Mouse (Mus musculus): ENCODE results near the gene Bsn. TPM values are rescaled to one million over a fixed set of nuclear protein-coding genes. Genes with fewer than 3 reads are reported as not detected.
A peak's percentile ranks its signal among the peaks of the same experiment; 100 is the strongest.

The Bsn gene
- polyA plus RNA-seq, 1 experiment from 2014 or later: 1.3 TPM

DNA sequence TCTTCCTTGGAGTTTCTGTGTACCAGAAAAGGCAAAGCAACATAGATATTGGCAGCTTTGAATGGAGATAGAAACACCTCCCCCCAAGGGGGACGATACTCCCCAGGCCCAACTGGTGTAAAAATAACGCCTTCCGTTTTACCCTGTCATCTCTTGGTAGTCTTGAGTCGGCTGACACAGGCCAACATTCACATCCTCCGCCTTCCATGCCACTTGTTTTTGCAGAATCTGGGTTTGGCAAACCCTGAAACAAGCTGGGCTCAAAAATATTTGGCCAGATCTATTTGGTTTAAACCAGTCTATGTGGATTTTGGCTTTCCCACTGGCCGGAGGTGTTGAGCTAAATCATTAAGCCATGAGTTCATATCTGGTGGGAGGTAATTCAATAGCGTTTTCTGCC lies 1.2 kb downstream of the Bsn start:
- Histone ChIP-seq H3K27me3 (ENCODE audit: insufficient read depth, poor library complexity, severe bottlenecking) (peaks cover 57% of the 10 kb centered on the region), H3K36me3 (no peaks in the 10 kb centered on the region), H3K4me3 (no peak overlapping the region), H3K4me1 (peaks cover 13% of the 10 kb centered on the region), H3K27ac (no peak overlapping the region), H3K9me3 (no peaks in the 10 kb centered on the region)
- WGBS: 80% methylated on average over 7 of the region's 7 CpGs
- no peak for DNase-seq (ENCODE audit: low spot score)

DNA sequence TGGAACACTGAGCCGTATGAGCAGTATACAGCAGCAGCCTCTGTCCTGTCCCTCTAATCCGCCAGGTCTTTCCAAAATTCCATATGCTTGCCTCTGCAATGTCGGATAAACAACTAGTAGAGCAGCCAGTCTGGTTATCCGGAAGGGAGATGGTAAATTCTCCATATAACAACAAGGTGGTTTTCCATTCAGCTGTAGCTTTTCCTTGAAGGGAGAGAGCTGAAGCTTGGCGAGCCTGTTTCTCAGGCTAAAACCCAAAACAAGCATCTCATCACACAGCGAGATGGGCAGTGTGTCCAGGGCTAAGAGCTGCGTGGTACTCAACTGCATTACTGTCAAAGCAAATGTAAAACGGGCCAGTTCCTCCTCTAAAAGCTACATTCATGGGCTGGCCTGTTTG lies 1.7 kb downstream of the Bsn start:
- no peak for DNase-seq (ENCODE audit: low spot score)
- Histone ChIP-seq H3K27ac (no peak overlapping the region), H3K4me1 (peaks cover 18% of the 10 kb centered on the region), H3K36me3 (no peaks in the 10 kb centered on the region), H3K9me3 (no peaks in the 10 kb centered on the region), H3K27me3 (ENCODE audit: insufficient read depth, poor library complexity, severe bottlenecking) (peaks cover 57% of the 10 kb centered on the region), H3K4me3 (no peak overlapping the region)
- whole genome bisulfite sequencing: 76% methylated on average over 8 of the region's 8 CpGs

DNA sequence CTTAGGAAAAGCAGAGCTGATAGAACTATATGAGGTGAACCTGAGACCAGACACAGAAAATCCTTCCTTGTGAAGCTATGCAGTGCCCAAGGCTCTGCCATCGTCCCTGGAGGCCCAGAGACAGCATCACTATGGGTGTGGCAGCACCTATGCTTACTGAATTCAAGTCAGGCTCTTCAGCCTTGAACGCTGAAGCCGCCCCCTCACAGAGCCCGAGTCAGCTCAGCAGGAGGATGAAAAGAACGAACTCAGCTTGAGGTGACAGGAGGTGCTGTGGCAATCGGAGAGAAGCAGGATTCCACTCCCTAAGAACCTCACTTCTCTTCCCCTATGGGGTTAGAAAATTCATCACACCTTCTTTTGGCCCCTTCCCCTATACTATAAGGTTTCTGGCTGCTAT lies 2.6 kb downstream of the Bsn start:
- Histone ChIP-seq H3K9me3 (no peaks in the 10 kb centered on the region), H3K27me3 (ENCODE audit: insufficient read depth, poor library complexity, severe bottlenecking) (peaks cover 57% of the 10 kb centered on the region), H3K4me3 (no peak overlapping the region), H3K4me1 (peaks cover 22% of the 10 kb centered on the region), H3K36me3 (no peaks in the 10 kb centered on the region), H3K27ac (no peak overlapping the region)
- DNase-seq (ENCODE audit: low spot score): no peak
- 23% methylated on average over 6 of the region's 6 CpGs for WGBS

DNA sequence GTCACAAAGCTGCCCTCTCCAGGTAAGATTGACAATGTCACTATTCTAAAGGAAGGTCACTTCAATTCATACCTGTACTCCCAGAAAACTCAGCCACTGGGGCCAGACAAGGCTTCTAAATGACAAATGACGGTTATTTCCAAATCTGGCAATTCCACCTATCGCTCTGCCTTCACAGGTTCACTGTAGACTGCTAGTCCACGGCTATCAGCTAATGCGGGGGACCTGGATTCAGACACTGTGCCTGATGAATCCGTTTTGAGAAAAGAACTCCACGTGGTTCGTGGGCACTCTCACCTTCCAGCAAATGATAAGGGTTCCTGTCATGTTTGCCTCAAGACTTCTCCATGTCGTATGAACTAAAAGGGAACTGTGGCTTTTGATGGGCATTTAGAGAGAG lies 4.4 kb downstream of the Bsn start:
- Histone ChIP-seq H3K4me3 (no peak overlapping the region), H3K4me1 (peaks cover 22% of the 10 kb centered on the region), H3K27me3 (ENCODE audit: insufficient read depth, poor library complexity, severe bottlenecking) (peaks cover 49% of the 10 kb centered on the region), H3K36me3 (no peaks in the 10 kb centered on the region), H3K27ac (no peak overlapping the region), H3K9me3 (no peaks in the 10 kb centered on the region)
- DNase-seq (ENCODE audit: low spot score): no peak
- 73% methylated on average over 8 of the region's 8 CpGs for WGBS

DNA sequence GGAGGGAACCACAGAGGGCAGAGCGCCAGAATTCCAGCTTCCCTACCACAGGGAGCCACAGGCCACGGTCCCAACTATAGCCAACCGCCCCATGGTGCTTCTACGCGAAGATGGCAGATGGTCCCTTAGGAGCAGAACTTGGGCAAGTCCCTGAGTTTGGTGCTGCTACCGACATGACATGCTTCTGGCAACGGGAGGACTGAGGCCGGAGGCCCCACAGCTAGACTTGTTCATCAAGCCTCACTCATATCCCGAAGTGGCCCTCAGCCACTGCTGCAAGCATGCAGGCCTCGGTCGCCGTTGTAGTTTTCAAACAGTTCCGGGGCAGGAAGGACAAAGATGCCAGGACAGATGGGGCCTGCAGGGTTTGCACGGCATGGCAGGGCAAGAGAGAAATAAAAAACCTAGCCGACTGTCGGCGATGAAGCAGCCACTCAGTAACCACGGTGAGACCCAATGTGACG lies 6.6 kb downstream of the Bsn start:
- H3K4me3 ChIP-seq: no peak overlapping the region
- 84% methylated on average over 19 of the region's 19 CpGs for WGBS
- DNase-seq (ENCODE audit: low spot score): no peak
- H3K9me3 ChIP-seq: no peaks in the 10 kb centered on the region
- no peaks in the 10 kb centered on the region for H3K36me3 ChIP-seq
- peaks cover 28% of the 10 kb centered on the region for H3K27me3 ChIP-seq (ENCODE audit: insufficient read depth, poor library complexity, severe bottlenecking)
- H3K4me1 ChIP-seq: peaks cover 11% of the 10 kb centered on the region
- H3K27ac ChIP-seq: peak overlapping the region; percentile 67; the same call in 1 of the 2 replicates

DNA sequence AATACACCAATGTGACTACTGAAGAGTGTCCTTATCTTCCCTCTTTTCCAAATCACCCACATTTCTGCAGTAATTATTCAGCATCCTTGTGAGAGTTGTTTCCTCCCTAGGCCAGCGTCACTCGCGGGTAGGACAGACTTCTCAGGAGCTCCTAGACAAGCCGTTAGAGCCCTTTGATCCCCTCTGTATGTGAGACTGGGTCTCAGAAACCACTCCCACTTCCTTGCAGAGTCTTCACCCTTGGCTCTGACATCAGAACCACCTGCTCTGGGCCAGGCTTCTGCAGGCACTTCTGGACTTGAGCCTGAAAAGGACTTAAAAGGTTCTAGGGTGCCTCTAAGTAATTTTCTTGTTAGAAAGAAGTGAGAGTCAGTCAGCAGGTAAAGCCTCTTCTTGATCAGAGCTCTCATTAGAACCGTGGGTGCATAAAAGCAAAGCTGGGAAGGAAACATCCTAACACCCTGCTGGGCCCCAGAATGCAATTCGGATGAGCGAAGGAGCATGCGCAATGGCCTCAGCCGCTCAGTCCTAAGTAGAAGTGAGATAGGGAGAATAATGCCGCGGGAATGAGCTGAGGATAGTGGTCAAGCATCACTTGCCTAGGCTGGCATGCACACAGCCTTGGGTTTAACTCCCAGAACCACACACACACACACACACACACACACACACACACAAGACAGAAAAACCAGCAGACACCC lies 7.2 kb downstream of the Bsn start:
- WGBS: 62% methylated on average over 11 of the region's 11 CpGs
- DNase-seq (ENCODE audit: low spot score): no peak

DNA sequence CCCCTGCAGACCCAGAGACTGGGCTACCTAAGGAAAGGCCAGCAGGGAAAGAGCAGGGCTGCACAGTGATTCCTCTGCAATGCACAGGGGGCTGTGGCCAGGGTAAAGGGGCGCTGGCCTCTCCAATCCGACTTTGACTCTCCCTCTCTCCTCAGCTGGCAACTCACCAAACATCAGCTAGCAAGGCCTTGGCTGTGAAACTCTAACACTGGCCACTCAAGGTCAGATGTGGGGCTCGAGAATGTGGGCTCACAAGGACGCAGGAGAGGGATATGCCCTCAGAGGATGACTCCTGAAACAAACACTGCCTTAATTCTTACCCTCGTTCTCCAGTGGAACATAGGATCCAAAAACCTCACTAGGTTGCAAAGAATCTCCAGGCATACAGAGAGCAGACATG lies 11.8 kb downstream of the Bsn start:
- peaks cover 3% of the 10 kb centered on the region for H3K4me1 ChIP-seq
- 66% methylated on average over 5 of the region's 5 CpGs for WGBS
- no peak overlapping the region for H3K4me3 ChIP-seq
- no peaks in the 10 kb centered on the region; the same call in 1 of the 2 replicates for H3K27me3 ChIP-seq (ENCODE audit: insufficient read depth, poor library complexity, severe bottlenecking)
- no peak for DNase-seq (ENCODE audit: low spot score)
- H3K9me3 ChIP-seq: no peaks in the 10 kb centered on the region
- H3K36me3 ChIP-seq: no peaks in the 10 kb centered on the region
- H3K27ac ChIP-seq: no peak overlapping the region

More for the DNA sequence above, 7.2 kb downstream of the Bsn start:
- H3K9me3 ChIP-seq: no peaks in the 10 kb centered on the region
- no peaks in the 10 kb centered on the region for H3K36me3 ChIP-seq
- H3K4me1 ChIP-seq: peaks cover 11% of the 10 kb centered on the region
- no peak overlapping the region for H3K4me3 ChIP-seq
- peaks cover 22% of the 10 kb centered on the region for H3K27me3 ChIP-seq (ENCODE audit: insufficient read depth, poor library complexity, severe bottlenecking)
- no peak overlapping the region for H3K27ac ChIP-seq

DNA sequence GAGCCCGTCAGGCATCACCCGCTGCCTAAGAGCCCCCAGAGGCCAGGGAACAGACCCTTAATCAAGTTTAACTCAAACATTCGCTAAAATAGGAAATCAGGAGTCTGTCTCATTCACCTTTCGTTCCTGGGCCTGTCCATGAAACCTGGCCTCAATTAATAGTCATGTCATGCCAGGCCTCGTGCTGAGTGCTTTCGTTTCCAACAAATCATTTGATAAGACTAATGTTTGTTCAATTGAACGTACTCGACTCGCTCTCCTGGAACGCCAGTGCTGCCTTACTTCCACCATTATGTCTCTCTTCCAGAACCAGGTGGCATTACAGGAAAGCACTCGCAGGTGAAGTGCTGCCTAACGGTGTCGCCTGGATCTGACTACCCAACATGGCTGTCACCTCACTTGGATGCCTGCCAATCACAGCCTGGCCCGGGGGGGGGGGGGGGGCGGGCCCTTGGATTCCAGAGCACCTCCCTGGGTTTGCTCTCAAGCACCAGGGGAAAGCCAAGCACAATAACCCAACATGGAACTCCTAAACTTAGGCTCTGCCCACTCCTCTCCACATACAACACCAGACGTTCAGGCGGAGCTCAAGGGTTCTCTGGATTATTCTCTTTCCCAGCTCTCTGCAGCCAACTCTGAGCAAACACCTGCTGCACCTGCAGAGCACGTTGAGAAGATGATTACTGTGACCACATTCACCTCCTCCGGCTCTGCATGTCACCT lies 14.9 kb downstream of the Bsn start:
- WGBS: 76% methylated on average over 19 of the region's 19 CpGs
- DNase-seq (ENCODE audit: low spot score): no peak
- Histone ChIP-seq H3K9me3 (no peaks in the 10 kb centered on the region), H3K27ac (no peak overlapping the region), H3K36me3 (no peaks in the 10 kb centered on the region), H3K4me3 (no peak overlapping the region), H3K27me3 (ENCODE audit: insufficient read depth, poor library complexity, severe bottlenecking) (no peaks in the 10 kb centered on the region; the same call in 1 of the 2 replicates), H3K4me1 (no peaks in the 10 kb centered on the region)

DNA sequence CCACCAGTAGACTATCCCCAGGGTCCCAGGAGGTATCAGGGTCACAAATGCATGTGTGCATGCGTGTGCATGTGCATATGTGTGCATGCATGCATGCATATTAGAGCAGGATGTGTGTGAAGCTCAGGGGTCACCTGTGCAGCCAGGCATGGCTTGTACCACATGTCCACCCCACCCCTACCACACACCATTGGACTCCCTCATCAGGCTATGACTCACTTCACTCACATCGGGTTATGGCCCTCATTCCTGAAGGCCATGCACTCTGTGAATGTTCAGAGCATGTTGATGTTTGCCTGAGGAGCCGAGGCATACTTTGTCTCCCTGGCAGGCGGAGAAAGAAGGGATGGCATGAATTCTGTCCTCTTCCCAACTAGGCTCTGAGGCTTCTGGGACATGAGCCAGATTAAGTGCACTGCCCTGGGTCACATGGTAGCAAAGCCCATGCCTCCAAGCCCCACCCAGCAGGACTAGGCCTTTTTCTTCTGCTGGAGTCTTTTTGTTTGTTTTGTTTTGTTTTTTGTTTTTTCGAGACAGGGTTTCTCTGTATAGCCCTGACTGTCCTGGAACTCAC lies 17.3 kb downstream of the Bsn start:
- Histone ChIP-seq H3K4me3 (no peak overlapping the region), H3K9me3 (no peaks in the 10 kb centered on the region), H3K36me3 (no peaks in the 10 kb centered on the region), H3K4me1 (no peaks in the 10 kb centered on the region), H3K27ac (no peak overlapping the region), H3K27me3 (ENCODE audit: insufficient read depth, poor library complexity, severe bottlenecking) (no peaks in the 10 kb centered on the region; the same call in 1 of the 2 replicates)
- WGBS: 86% methylated on average over 5 of the region's 5 CpGs
- no peak for DNase-seq (ENCODE audit: low spot score)

DNA sequence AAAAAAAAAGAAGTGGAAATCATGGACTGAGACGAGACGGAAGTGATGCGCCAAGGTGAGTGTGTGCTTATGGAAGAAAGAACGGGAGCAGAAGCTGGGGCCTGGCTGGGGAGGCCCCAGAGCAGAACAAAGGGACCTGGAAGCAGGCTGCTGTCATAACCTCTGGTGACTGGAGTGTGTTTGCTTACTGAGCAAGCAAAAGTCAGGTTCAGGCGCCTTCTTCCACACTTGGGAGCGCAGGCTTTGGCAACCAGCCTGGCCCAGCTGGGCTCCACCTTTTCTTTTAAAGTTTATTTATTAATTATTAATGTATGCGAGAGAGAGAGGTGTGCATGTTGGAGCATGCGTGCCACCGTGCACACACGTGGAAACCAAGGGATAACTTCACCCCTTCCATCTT lies 20.4 kb downstream of the Bsn start:
- no peaks in the 10 kb centered on the region for H3K4me1 ChIP-seq
- no peak overlapping the region for H3K4me3 ChIP-seq
- no peak for DNase-seq (ENCODE audit: low spot score)
- no peaks in the 10 kb centered on the region; the same call in 1 of the 2 replicates for H3K27me3 ChIP-seq (ENCODE audit: insufficient read depth, poor library complexity, severe bottlenecking)
- H3K27ac ChIP-seq: no peak overlapping the region
- 82% methylated on average over 10 of the region's 10 CpGs for WGBS
- no peaks in the 10 kb centered on the region for H3K36me3 ChIP-seq
- no peaks in the 10 kb centered on the region for H3K9me3 ChIP-seq

DNA sequence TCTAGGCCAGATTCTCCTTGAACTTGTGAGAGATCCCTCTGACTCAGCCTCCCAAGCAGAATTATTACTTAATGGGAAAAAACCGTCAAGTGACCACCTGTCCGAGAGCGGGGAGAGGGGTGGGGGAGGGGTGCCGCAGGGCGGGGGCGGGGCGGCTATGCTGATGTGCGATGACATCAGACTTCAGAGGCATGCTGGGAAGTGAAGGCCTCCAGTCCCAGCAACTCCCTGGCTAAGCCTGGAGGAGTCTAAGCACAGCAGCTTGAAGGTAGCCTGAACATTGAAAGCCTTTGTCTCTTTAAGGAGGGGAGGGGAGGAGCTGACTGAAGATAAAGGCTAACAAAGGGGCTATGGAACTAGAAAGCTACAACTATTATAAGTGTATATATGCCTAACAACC lies 25.0 kb downstream of the Bsn start:
- WGBS: 33% methylated on average over 8 of the region's 8 CpGs
- no peak for DNase-seq (ENCODE audit: low spot score)
- H3K4me1 ChIP-seq: no peaks in the 10 kb centered on the region
- H3K27me3 ChIP-seq (ENCODE audit: insufficient read depth, poor library complexity, severe bottlenecking): 0 out of 2 replicates have a peak, but pooled peaks cover 1% of the 10 kb centered on the region
- H3K9me3 ChIP-seq: no peaks in the 10 kb centered on the region
- no peak overlapping the region for H3K27ac ChIP-seq
- H3K4me3 ChIP-seq: no peak overlapping the region
- H3K36me3 ChIP-seq: no peaks in the 10 kb centered on the region

DNA sequence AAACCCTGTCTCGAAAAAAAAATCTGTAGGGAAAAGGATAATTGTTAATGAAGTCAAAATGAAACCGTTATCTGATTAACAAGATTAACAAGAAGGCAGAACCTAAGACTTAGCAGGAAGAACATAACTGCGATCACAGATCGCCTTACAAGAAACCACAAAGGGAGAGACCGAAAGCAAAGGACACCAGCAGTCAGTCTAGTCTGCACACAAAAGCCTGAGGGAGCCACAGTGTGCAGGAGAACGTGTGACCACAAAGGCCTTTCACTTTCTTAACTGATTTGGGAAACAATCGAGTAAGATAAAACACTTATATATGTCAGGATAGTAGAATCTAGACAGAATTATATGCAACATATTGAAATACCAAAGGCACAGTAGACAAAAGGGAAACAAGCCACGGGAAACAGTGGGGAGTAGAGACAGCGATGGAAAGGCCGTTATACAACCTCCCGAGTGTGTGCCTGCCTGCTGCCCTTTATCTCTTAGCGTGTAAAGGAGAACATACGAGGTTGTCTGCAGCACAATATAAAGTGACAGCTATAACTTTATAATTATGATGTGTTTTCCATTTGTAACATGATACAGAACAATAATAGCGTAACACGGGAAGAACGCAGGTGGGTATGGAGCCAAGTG lies 26.4 kb downstream of the Bsn start:
- no peak for DNase-seq (ENCODE audit: low spot score)
- peaks cover 10% of the 10 kb centered on the region; the same call in 1 of the 2 replicates for H3K27me3 ChIP-seq (ENCODE audit: insufficient read depth, poor library complexity, severe bottlenecking)
- no peaks in the 10 kb centered on the region for H3K4me1 ChIP-seq
- no peaks in the 10 kb centered on the region for H3K9me3 ChIP-seq
- no peak overlapping the region for H3K4me3 ChIP-seq
- H3K27ac ChIP-seq: no peak overlapping the region
- WGBS: 83% methylated on average over 16 of the region's 16 CpGs
- no peaks in the 10 kb centered on the region for H3K36me3 ChIP-seq

DNA sequence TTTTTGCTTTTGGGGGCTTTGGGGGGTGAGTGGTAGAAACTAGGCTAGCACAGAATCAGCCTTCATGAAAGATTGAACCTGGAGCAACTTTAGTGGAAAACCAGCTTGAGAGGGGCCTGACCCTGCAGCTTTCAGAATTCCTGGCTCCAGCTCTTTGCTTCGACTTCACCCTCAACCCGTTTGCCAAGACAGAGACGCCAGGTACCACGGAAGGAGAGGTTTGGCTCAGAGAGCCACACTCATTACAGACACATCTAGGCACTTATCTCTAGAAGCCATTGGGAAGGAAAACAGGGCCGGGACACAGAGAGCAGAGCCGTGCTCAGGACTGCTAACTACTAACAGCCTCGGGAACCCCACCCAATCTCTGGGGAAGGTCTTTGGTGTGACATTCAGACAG lies 32.3 kb downstream of the Bsn start:
- WGBS: 42% methylated on average over 7 of the region's 7 CpGs
- H3K27me3 ChIP-seq (ENCODE audit: insufficient read depth, poor library complexity, severe bottlenecking): peaks cover 10% of the 10 kb centered on the region; the same call in 1 of the 2 replicates
- no peak overlapping the region for H3K4me3 ChIP-seq
- H3K27ac ChIP-seq: no peak overlapping the region
- 0 out of 2 replicates have a peak, but pooled peaks cover 3% of the 10 kb centered on the region for H3K4me1 ChIP-seq
- no peak for DNase-seq (ENCODE audit: low spot score)
- no peaks in the 10 kb centered on the region for H3K9me3 ChIP-seq
- H3K36me3 ChIP-seq: no peaks in the 10 kb centered on the region

All from heart, embryonic 10.5 days (tissue).